Mouse (Mus musculus) kidney, adult 18-20 months (tissue): Measurements from ENCODE around the gene Ube2c.

ENCODE experiments used
- DNase-seq: peaks from one replicate; pipeline ENCODE4 v3.0.0; 2021

Gene Ube2c

DNA sequence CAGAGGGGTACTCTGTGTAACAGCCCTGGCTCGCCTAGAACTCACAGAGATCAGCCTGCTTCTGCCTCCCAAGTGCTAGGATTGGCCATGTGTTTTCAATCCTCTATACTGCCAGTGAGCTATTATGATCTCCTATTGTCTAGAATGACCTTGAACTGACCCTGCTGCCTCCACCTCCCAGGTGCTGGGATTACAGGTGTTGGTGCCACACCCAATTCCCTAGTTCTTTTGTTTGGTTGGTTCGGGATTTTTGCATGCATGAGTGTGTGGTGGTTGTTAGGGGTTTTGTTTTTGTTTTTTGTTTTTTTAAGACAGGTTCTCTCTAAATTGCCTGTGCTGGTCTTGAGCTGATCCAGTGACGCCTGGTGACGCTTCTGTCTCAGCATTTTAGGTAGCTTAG lies 54.3 kb downstream of the Ube2c start:
- DNase-seq: no peak

GRCm38 (mm10) chr2:164825521-164825920 lies 55.8 kb downstream of the Ube2c start:
- DNase-seq: no peak

DNA sequence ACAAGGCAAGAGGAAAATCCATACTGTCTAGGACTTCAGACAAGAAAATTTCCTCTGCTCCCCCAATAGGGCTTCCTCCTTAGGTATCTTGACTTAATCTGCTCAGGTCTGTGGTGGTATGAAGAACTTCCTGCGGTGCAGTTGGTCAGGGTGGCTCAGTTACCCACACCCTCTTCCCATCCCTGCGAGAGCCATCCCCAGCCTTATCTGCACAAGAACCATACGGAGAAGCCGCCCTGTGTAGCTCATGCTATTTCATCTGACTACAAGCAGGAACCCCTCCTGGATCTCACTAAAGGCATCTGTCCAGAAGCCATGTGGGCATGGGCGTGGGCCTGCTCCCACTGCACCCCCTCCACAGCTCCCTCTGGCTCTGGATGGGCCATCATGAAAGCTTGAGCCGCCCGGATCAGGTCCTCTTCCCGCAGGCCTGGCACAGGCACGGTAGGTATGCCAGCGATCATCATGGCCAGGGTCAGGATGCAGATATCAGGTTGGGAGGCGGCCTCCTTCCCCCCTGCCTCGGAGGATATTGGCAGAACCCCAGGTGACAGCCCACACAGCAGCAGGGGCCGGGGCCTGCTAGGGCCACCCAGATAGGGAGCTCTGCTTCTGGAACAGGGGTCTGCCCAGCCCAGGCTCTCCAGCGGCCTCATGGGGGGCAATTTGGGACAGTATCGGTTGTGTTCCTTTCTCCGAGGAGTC lies 57.6 kb downstream of the Ube2c start:
- no peak for DNase-seq
